Mouse (Mus musculus) heart, postnatal 0 days (tissue): ENCODE measurements around the gene Hoxb9. TPM values are rescaled to one million over a fixed set of nuclear protein-coding genes. Genes with fewer than 3 reads are reported as not detected.

ENCODE experiments used
- ATAC-seq: fragments of 200-750 bp; cut with Nextera tagmentation; 2 replicates; pipeline ENCODE4 v1.8.0; 2017; ENCODE audit warnings: low read depth, moderate number of reproducible peaks, moderate library complexity; ENCODE audit not compliant: insufficient read depth
- DNase-seq: peaks from one replicate; pipeline ENCODE4 v3.0.0-alpha.2; 2016; ENCODE audit warnings: low spot score
- H3K27ac ChIP-seq: fragments of 300-500 bp; sonication (generic); 2 replicates; pipeline ENCODE4 v1.5.1; 2014; ENCODE audit warnings: low read depth, mild to moderate bottlenecking
- H3K27me3 ChIP-seq: fragments of 300-500 bp; sonication (generic); 2 replicates; pipeline ENCODE4 v1.6.1; 2014; ENCODE audit warnings: low read length, mixed read lengths; ENCODE audit not compliant: control insufficient read depth, insufficient read depth
- H3K36me3 ChIP-seq: fragments of 300-500 bp; sonication (generic); replicated peaks from 2 replicates; pipeline ENCODE4 v1.6.1; 2014; ENCODE audit warnings: low read length, mixed read lengths; ENCODE audit not compliant: control insufficient read depth, insufficient read depth
- H3K4me1 ChIP-seq: fragments of 300-500 bp; sonication (generic); 2 replicates; pipeline ENCODE4 v1.6.1; 2014; ENCODE audit warnings: antibody characterized with exemption; ENCODE audit not compliant: control insufficient read depth, insufficient read depth
- H3K4me2 ChIP-seq: fragments of 300-500 bp; sonication (generic); 2 replicates; pipeline ENCODE4 v1.6.1; 2014; ENCODE audit warnings: low read depth, mild to moderate bottlenecking, low read length, moderate library complexity
- H3K4me3 ChIP-seq: fragments of 300-500 bp; sonication (generic); 2 replicates; pipeline ENCODE4 v1.5.1; 2014; ENCODE audit warnings: low read depth, low read length
- H3K9ac ChIP-seq: fragments of 300-500 bp; sonication (generic); replicated peaks from 2 replicates; pipeline ENCODE4 v1.6.1; 2014; ENCODE audit warnings: low read depth, low read length, mixed read lengths
- H3K9me3 ChIP-seq: fragments of 300-500 bp; sonication (generic); replicated peaks from 2 replicates; pipeline ENCODE4 v1.6.1; 2016; ENCODE audit warnings: low read length; ENCODE audit not compliant: control insufficient read depth
- CTCF ChIP-seq: IDR thresholded peaks from 2 replicates; pipeline ENCODE4 v1.5.1; 2016; ENCODE audit warnings: antibody characterized with exemption, control low read depth, low read depth
- EP300 ChIP-seq: IDR thresholded peaks from 2 replicates; pipeline ENCODE4 v1.6.1; 2016; ENCODE audit warnings: antibody characterized with exemption, low read depth
- WGBS: fragments of 180-500 bp; shearing (Covaris S2); extraction: QIAGEN DNeasy Blood & Tissue Kit; methylation state at CpG from one replicate; pipeline ENCODE4 v1.1.7; 2014; 5-methylcytosine and 5-hydroxymethylcytosine counted together
- polyA plus RNA-seq: library from polyadenylated mRNA; unstranded; fragments of >200 nt; fragmentation: Nextera tagmentation; extraction: Ambion mirVana; gene quantifications from 2 replicates; pipeline ENCODE4 v1.2.1, GENCODE M21; 2015
- total RNA-seq: library from RNA; depleted of rRNA; stranded (reverse); fragments of >200 nt; gene quantifications from 2 replicates; pipeline ENCODE4 v1.2.3, GENCODE M21; 2014; ENCODE audit warnings: low replicate concordance

Gene Hoxb9
- total and polyA plus RNA-seq, 2 experiments from 2014 or later, result not detected

- Histone ChIP-seq H3K4me1 (no peaks in the 10 kb centered on the region), H3K9ac (no peak overlapping the region), H3K9me3 (no peaks in the 10 kb centered on the region), H3K27ac (no peak overlapping the region), H3K4me3 (no peak overlapping the region), H3K4me2 (no peak overlapping the region), H3K27me3 (peaks cover 100% of the 10 kb centered on the region), H3K36me3 (no peaks in the 10 kb centered on the region)
- DNase-seq (no peak), ATAC-seq (no peak)
- 6% methylated on average over 18 of the region's 18 CpGs for WGBS
- TF ChIP-seq EP300, result no peak
- no peak for TF ChIP-seq CTCF
These were observed 10.1 kb downstream of the Hoxb9 start for GRCm38 (mm10) chr11:96281396-96281795.

GRCm38 (mm10) chr11:96281855-96282570, 10.8 kb downstream of the Hoxb9 start, which contains the start of gene Hoxb8:
TSS of gene Hoxb8 (plus strand) at chr11:96281905.
- no peak for DNase-seq
- Histone ChIP-seq H3K4me2 (no peak within 1 kb of the TSS), H3K36me3 (no peaks in the 10 kb centered on the region), H3K9ac (no peak within 1 kb of the TSS), H3K27me3 (peaks cover 100% of the 10 kb centered on the region), H3K27ac (no peak within 1 kb of the TSS), H3K4me3 (peak within 1 kb of the TSS; percentile 9; the same call in 1 of the 2 replicates), H3K4me1 (no peaks in the 10 kb centered on the region), H3K9me3 (no peaks in the 10 kb centered on the region)
- 3% methylated on average over 27 of the region's 27 CpGs for WGBS
- no peak for ATAC-seq
- no peak for TF ChIP-seq EP300

GRCm38 (mm10) chr11:96282795-96283430, 11.7 kb downstream of the Hoxb9 start:
- Histone ChIP-seq H3K9ac (no peak overlapping the region), H3K36me3 (no peaks in the 10 kb centered on the region), H3K4me1 (no peaks in the 10 kb centered on the region), H3K4me2 (0 out of 2 replicates have a peak overlapping the region, but pooled peaks have one; percentile 14), H3K4me3 (peak overlapping the region; percentile 9), H3K27ac (no peak overlapping the region), H3K27me3 (peaks cover 100% of the 10 kb centered on the region), H3K9me3 (no peaks in the 10 kb centered on the region)
- TF ChIP-seq CTCF, result no peak
- TF ChIP-seq EP300, result no peak
- no peak for DNase-seq
- ATAC-seq, result no peak
- 1% methylated on average over 49 of the region's 49 CpGs for WGBS

- DNase-seq, result peak; percentile 52
- H3K27ac ChIP-seq, result no peak overlapping the region
- no peak overlapping the region for H3K9ac ChIP-seq
These were observed 12.9 kb downstream of the Hoxb9 start for GRCm38 (mm10) chr11:96284041-96284749.

GRCm38 (mm10) chr11:96284774-96285734, 13.8 kb downstream of the Hoxb9 start:
- Histone ChIP-seq H3K4me3 (peak overlapping the region; percentile 38), H3K9ac (no peak overlapping the region), H3K4me2 (peak overlapping the region; percentile 62), H3K9me3 (no peaks in the 10 kb centered on the region), H3K36me3 (no peaks in the 10 kb centered on the region), H3K4me1 (no peaks in the 10 kb centered on the region), H3K27ac (no peak overlapping the region), H3K27me3 (peaks cover 100% of the 10 kb centered on the region)
- WGBS, result 3% methylated on average over 34 of the region's 37 CpGs
- ATAC-seq, result no peak
- no peak for DNase-seq
- no peak for TF ChIP-seq CTCF
- no peak for TF ChIP-seq EP300

More at GRCm38 (mm10) chr11:96284041-96284749, 12.9 kb downstream of the Hoxb9 start:
- TF ChIP-seq EP300, result no peak
- no peak for TF ChIP-seq CTCF
- H3K27me3 ChIP-seq, result peaks cover 100% of the 10 kb centered on the region
- H3K4me2 ChIP-seq, result peak overlapping the region; percentile 62
- H3K4me3 ChIP-seq, result peak overlapping the region; percentile 38
- 0 out of 2 replicates have a peak, but pooled peaks have one; percentile 43 for ATAC-seq
- H3K36me3 ChIP-seq, result no peaks in the 10 kb centered on the region
- no peaks in the 10 kb centered on the region for H3K9me3 ChIP-seq
- WGBS, result 1% methylated on average over 45 of the region's 49 CpGs
- H3K4me1 ChIP-seq, result no peaks in the 10 kb centered on the region
